Mouse (Mus musculus): ENCODE results near the gene Usb1. TPM values are rescaled to one million over a fixed set of nuclear protein-coding genes. Genes with fewer than 3 reads are reported as not detected.

Gene Usb1
- polyA plus RNA-seq, 1 experiment from 2014 or later = 9.9 TPM

- ATAC-seq (ENCODE audit: low read depth) = peak; percentile 52
- H3K4me1 ChIP-seq (ENCODE audit: control insufficient read depth, low read depth, low read length) = peaks cover 25% of the 10 kb centered on the region
- no peak overlapping the region for H3K4me3 ChIP-seq (ENCODE audit: low read depth, low read length)
- no peaks in the 10 kb centered on the region for H3K9me3 ChIP-seq (replicated peaks; ENCODE audit: control insufficient read depth, low read length)
- no peak overlapping the region for H3K27ac ChIP-seq (ENCODE audit: low read length)
- H3K27me3 ChIP-seq (ENCODE audit: control insufficient read depth, insufficient read depth, low read depth, low read length) = no peaks in the 10 kb centered on the region
- no peaks in the 10 kb centered on the region for H3K36me3 ChIP-seq (ENCODE audit: control insufficient read depth, insufficient read depth)
- H3K4me2 ChIP-seq (ENCODE audit: low read depth, low read length) = no peak overlapping the region
- no peak overlapping the region for H3K9ac ChIP-seq (ENCODE audit: low read depth, low read length)
- WGBS (ENCODE audit: insufficient replicate concordance) = 39% methylated on average over 3 of the region's 3 CpGs
Observed at GRCm38 (mm10) chr8:95361016-95361341, 28.9 kb downstream of the Usb1 start.

DNA sequence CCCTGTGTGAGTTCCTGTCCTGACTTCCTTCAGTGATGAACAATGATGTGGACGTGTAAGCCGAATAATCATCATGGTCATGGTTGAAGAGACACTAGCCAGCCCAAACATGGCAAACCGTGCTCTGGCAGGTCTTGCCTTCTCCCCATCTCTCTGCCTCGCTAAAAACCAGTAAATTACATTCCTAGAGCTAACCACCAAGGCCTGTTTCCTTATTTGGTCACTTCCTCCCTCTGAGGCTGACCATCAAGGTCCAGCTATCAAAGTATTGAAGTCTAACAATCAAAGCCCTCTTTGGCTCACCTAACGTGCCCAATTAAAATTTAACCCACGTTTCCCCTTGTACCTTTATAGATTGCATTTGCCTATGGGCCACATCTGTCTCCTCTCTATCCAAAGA, 30.2 kb downstream of the Usb1 start:
- ATAC-seq (ENCODE audit: low read depth) = no peak
- H3K4me2 ChIP-seq (ENCODE audit: low read depth, low read length) = no peak overlapping the region
- H3K27me3 ChIP-seq (ENCODE audit: control insufficient read depth, insufficient read depth, low read depth, low read length) = no peaks in the 10 kb centered on the region
- no peak overlapping the region for H3K27ac ChIP-seq (ENCODE audit: low read length)
- peaks cover 25% of the 10 kb centered on the region for H3K4me1 ChIP-seq (ENCODE audit: control insufficient read depth, low read depth, low read length)
- no peaks in the 10 kb centered on the region for H3K9me3 ChIP-seq (replicated peaks; ENCODE audit: control insufficient read depth, low read length)
- H3K4me3 ChIP-seq (ENCODE audit: low read depth, low read length) = no peak overlapping the region
- 55% methylated on average over 6 of the region's 6 CpGs for WGBS (ENCODE audit: insufficient replicate concordance)
- no peaks in the 10 kb centered on the region for H3K36me3 ChIP-seq (ENCODE audit: control insufficient read depth, insufficient read depth)
- H3K9ac ChIP-seq (ENCODE audit: low read depth, low read length) = no peak overlapping the region

DNA sequence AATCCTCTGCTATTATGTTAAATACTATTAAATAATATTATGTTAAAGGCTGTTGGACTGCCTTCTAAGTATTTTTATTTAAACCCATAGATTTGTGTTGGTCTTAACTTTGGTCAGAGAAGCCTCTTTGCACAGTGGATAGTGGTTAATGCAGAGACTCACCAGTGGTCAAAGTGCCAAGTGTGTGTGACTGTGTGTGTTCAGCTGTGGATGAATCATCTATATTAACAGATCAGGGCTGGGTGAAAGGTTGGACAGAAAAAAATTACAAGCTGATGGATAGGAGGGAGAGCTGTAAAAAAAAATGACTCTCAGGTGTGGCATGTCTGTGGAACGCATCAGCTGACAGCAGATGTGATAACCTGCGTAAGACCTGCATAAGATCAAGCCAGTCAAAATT, 31.8 kb downstream of the Usb1 start:
- Histone ChIP-seq H3K36me3 (ENCODE audit: control insufficient read depth, insufficient read depth) (no peaks in the 10 kb centered on the region), H3K4me1 (ENCODE audit: control insufficient read depth, low read depth, low read length) (peaks cover 23% of the 10 kb centered on the region), H3K9ac (ENCODE audit: low read depth, low read length) (no peak overlapping the region), H3K9me3 (replicated peaks; ENCODE audit: control insufficient read depth, low read length) (no peaks in the 10 kb centered on the region), H3K4me2 (ENCODE audit: low read depth, low read length) (no peak overlapping the region), H3K27ac (ENCODE audit: low read length) (no peak overlapping the region), H3K27me3 (ENCODE audit: control insufficient read depth, insufficient read depth, low read depth, low read length) (no peaks in the 10 kb centered on the region), H3K4me3 (ENCODE audit: low read depth, low read length) (no peak overlapping the region)
- no peak for ATAC-seq (ENCODE audit: low read depth)
- 83% methylated on average over 2 of the region's 2 CpGs for WGBS (ENCODE audit: insufficient replicate concordance)

GRCm38 (mm10) chr8:95369581-95370326, 37.7 kb downstream of the Usb1 start:
- 44% methylated on average over 20 of the region's 20 CpGs for WGBS (ENCODE audit: insufficient replicate concordance)
- Histone ChIP-seq H3K4me1 (ENCODE audit: control insufficient read depth, low read depth, low read length) (peaks cover 2% of the 10 kb centered on the region; the same call in 1 of the 2 replicates), H3K4me2 (ENCODE audit: low read depth, low read length) (peak overlapping the region; percentile 36), H3K36me3 (ENCODE audit: control insufficient read depth, insufficient read depth) (no peaks in the 10 kb centered on the region), H3K4me3 (ENCODE audit: low read depth, low read length) (no peak overlapping the region), H3K27ac (ENCODE audit: low read length) (no peak overlapping the region), H3K27me3 (ENCODE audit: control insufficient read depth, insufficient read depth, low read depth, low read length) (no peaks in the 10 kb centered on the region), H3K9ac (ENCODE audit: low read depth, low read length) (no peak overlapping the region), H3K9me3 (replicated peaks; ENCODE audit: control insufficient read depth, low read length) (no peaks in the 10 kb centered on the region)
- ATAC-seq (ENCODE audit: low read depth) = peak; percentile 61

GRCm38 (mm10) chr8:95373389-95374002, 41.4 kb downstream of the Usb1 start:
- Histone ChIP-seq H3K4me3 (ENCODE audit: low read depth, low read length) (no peak overlapping the region), H3K27me3 (ENCODE audit: control insufficient read depth, insufficient read depth, low read depth, low read length) (no peaks in the 10 kb centered on the region), H3K4me2 (ENCODE audit: low read depth, low read length) (no peak overlapping the region), H3K9me3 (replicated peaks; ENCODE audit: control insufficient read depth, low read length) (no peaks in the 10 kb centered on the region), H3K27ac (ENCODE audit: low read length) (no peak overlapping the region), H3K9ac (ENCODE audit: low read depth, low read length) (no peak overlapping the region), H3K4me1 (ENCODE audit: control insufficient read depth, low read depth, low read length) (peaks cover 6% of the 10 kb centered on the region; the same call in 1 of the 2 replicates), H3K36me3 (ENCODE audit: control insufficient read depth, insufficient read depth) (no peaks in the 10 kb centered on the region)
- no peak for ATAC-seq (ENCODE audit: low read depth)
- WGBS (ENCODE audit: insufficient replicate concordance) = 60% methylated on average over 12 of the region's 12 CpGs

DNA sequence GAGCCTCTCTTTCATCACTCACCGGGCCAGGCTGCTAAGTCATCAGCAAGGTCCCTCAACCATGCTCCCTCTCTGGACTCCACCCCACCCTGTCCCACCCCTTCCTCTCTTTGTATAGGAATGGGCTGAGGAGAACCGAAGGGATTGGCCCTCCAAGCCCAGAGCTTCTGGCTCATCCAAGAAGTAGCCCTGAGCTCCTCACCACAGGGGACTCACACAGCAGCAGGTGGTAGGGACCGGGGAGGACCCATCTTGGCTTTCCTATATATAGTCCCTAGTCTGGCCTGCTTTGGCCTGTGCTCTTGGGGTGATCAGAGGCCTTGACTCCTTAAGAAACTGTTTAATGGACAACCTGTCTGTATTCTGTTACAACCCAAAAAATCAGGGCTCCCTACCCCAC, 42.3 kb downstream of the Usb1 start:
- no peak for ATAC-seq (ENCODE audit: low read depth)
- 54% methylated on average over 3 of the region's 3 CpGs for WGBS (ENCODE audit: insufficient replicate concordance)
- no peak overlapping the region for H3K9ac ChIP-seq (ENCODE audit: low read depth, low read length)

GRCm38 (mm10) chr8:95375374-95375930, 43.4 kb downstream of the Usb1 start:
- peaks cover 4% of the 10 kb centered on the region; the same call in 1 of the 2 replicates for H3K4me1 ChIP-seq (ENCODE audit: control insufficient read depth, low read depth, low read length)
- no peaks in the 10 kb centered on the region for H3K36me3 ChIP-seq (ENCODE audit: control insufficient read depth, insufficient read depth)
- H3K4me3 ChIP-seq (ENCODE audit: low read depth, low read length) = no peak overlapping the region
- no peak overlapping the region for H3K27ac ChIP-seq (ENCODE audit: low read length)
- WGBS (ENCODE audit: insufficient replicate concordance) = 59% methylated on average over 7 of the region's 7 CpGs
- no peaks in the 10 kb centered on the region for H3K9me3 ChIP-seq (replicated peaks; ENCODE audit: control insufficient read depth, low read length)
- no peak overlapping the region for H3K9ac ChIP-seq (ENCODE audit: low read depth, low read length)
- ATAC-seq (ENCODE audit: low read depth) = no peak
- no peaks in the 10 kb centered on the region for H3K27me3 ChIP-seq (ENCODE audit: control insufficient read depth, insufficient read depth, low read depth, low read length)
- no peak overlapping the region for H3K4me2 ChIP-seq (ENCODE audit: low read depth, low read length)

More for the DNA sequence above, 42.3 kb downstream of the Usb1 start:
- Histone ChIP-seq H3K27me3 (ENCODE audit: control insufficient read depth, insufficient read depth, low read depth, low read length) (no peaks in the 10 kb centered on the region), H3K27ac (ENCODE audit: low read length) (no peak overlapping the region), H3K4me1 (ENCODE audit: control insufficient read depth, low read depth, low read length) (peaks cover 6% of the 10 kb centered on the region; the same call in 1 of the 2 replicates), H3K9me3 (replicated peaks; ENCODE audit: control insufficient read depth, low read length) (no peaks in the 10 kb centered on the region), H3K4me2 (ENCODE audit: low read depth, low read length) (no peak overlapping the region), H3K4me3 (ENCODE audit: low read depth, low read length) (no peak overlapping the region), H3K36me3 (ENCODE audit: control insufficient read depth, insufficient read depth) (no peaks in the 10 kb centered on the region)

DNA sequence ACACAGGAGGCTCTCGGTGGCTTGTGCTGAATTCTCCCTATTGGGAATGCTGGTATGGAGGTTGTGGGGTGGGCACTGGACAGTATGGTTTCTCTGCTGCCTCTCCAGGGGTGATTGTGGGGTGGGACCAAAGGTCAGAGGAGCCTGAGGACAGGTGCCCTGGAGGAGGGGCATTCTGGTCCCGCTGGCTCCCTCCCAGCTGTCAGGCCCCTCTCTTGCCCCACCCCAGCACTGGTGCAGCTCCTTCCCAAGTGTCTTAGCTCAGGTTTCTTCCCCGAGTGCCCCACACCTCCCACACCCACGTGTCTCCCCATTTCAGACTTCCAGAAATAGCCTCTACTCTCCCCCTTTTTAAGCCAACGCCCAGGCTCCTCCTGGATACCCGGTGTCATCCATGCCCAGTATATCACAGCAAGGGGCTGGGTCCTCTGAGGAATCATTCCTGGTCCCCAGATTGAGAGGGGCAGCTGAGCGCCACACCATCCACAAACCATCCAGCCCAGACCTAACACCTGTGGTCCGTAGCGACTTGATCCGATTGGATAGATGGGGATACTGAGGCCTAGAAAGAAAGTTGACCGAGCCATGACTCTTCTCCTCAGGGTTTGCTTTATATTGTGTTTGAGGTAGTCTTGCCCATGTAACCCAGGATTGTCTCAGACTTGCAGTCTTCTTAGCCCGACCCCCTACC, 44.4 kb downstream of the Usb1 start:
- H3K27me3 ChIP-seq (ENCODE audit: control insufficient read depth, insufficient read depth, low read depth, low read length) = no peaks in the 10 kb centered on the region
- no peak for ATAC-seq (ENCODE audit: low read depth)
- H3K27ac ChIP-seq (ENCODE audit: low read length) = no peak overlapping the region
- WGBS (ENCODE audit: insufficient replicate concordance) = 63% methylated on average over 12 of the region's 12 CpGs
- H3K4me1 ChIP-seq (ENCODE audit: control insufficient read depth, low read depth, low read length) = peaks cover 4% of the 10 kb centered on the region; the same call in 1 of the 2 replicates
- no peaks in the 10 kb centered on the region for H3K36me3 ChIP-seq (ENCODE audit: control insufficient read depth, insufficient read depth)
- H3K4me3 ChIP-seq (ENCODE audit: low read depth, low read length) = no peak overlapping the region
- no peaks in the 10 kb centered on the region for H3K9me3 ChIP-seq (replicated peaks; ENCODE audit: control insufficient read depth, low read length)
- no peak overlapping the region for H3K9ac ChIP-seq (ENCODE audit: low read depth, low read length)
- no peak overlapping the region for H3K4me2 ChIP-seq (ENCODE audit: low read depth, low read length)
